Mouse (Mus musculus): ENCODE data around the gene Gtf2h4.
A peak's percentile ranks its signal among the peaks of the same experiment; 100 is the strongest.

GRCm38 (mm10) chr17:35698501-35698883 is 25.0 kb upstream of the Gtf2h4 start:
- TF ChIP-seq EP300 (optimal IDR thresholded peaks at IDR 0.05) = no peak
- TF ChIP-seq CTCF (IDR thresholded peaks at IDR 0.05; ENCODE audit: low read depth) = 0 out of 2 replicates have a peak, but pooled peaks have one; percentile 25

All from stomach, postnatal 0 days (tissue).